In the genomic region with DNA sequence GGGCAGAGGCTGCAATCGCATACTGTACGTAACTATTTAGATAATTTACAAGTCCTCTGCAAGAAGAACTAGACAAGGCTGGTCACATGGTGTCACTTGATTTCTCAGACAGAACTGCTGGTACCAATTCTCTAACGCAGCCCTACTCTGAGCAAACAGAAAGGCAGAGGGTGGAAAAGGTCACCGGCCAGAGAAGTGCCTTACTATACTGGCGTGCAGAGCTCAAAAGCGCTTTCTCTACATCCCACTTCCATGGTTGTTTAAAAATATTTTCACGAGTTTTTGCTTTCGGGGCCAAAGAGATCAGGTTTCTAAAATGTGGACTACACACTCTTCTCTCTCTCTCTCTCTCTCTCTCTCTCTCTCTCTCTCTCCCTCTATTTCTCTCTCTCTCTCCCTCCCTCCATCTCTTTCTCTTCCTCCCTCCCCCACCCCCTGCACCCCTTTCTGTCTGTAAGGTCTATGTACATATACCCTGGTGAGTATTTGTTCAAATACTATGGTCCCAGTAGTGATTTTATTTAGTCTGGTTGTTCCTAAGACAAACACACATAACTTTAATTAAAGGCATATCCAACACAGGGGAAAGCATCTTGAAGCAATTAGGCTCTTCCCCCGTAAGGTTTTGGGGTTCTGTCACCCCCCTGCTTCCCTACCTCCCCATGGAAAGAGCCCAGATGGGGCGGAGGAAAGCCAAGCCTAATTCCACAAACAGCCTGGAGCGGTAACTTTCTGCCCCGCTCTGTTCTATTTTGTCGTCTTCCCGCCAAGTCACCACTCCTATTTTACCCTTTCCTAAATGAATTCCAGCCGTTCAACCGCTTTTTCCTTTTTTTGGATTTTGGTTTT, we compare ENCODE assay signal across 14 mouse cellular contexts.
DNase-seq lines count a peak whose midpoint lies in the region; ATAC-seq and TF ChIP-seq lines count a peak whose summit lies in the region.
"Had no signal": no experiment of that assay in that cellular context is flagged by ENCODE, and none has a peak within 500 bp of the region (broad histone marks: within the 10 kb centered on the region; RNA-seq: fewer than 3 reads in every experiment).

No protein-coding gene starts in this region.

- no peaks in the 10 kb centered on the region for H3K9me3 ChIP-seq in liver, embryonic 13.5 days (replicated peaks)
- H3K9me3 ChIP-seq in embryonic facial prominence, embryonic 14.5 days (ENCODE audit: control insufficient read depth, low read length), result no peaks in the 10 kb centered on the region
- H3K9me3 ChIP-seq in limb, embryonic 15.5 days, result no peaks in the 10 kb centered on the region

- H3K4me2 ChIP-seq in liver, embryonic 13.5 days, result no peak overlapping the region
- H3K4me2 ChIP-seq in embryonic facial prominence, embryonic 14.5 days (ENCODE audit: low read depth, low read length), result peak overlapping the region; percentile 27
- no peak overlapping the region; the same call in none of the 2 replicates for H3K4me2 ChIP-seq in limb, embryonic 15.5 days

- no peak overlapping the region for H3K4me3 ChIP-seq in liver, embryonic 13.5 days (replicated peaks)
- H3K4me3 ChIP-seq in embryonic facial prominence, embryonic 14.5 days (ENCODE audit: low read depth, low read length), result no peak overlapping the region
- no peak overlapping the region for H3K4me3 ChIP-seq in limb, embryonic 15.5 days
- H3K4me3 ChIP-seq in layer of hippocampus, adult 2 months, result no peak overlapping the region

- peak; percentile 32 for DNase-seq in embryo, embryonic 10 days (ENCODE audit: low spot score)
- no peak for DNase-seq in embryo, embryonic 9.5 days (ENCODE audit: extremely low spot score)
- DNase-seq in liver, embryonic 13.5 days, result no peak
- DNase-seq in liver, result no peak
- peak; percentile 95 for DNase-seq in embryonic facial prominence, embryonic 14.5 days (ENCODE audit: low spot score)
- no peak for DNase-seq in heart, adult 18-20 months
- DNase-seq in layer of hippocampus, adult 2 months (ENCODE audit: low spot score in 2 of 2), result no peak
- DNase-seq: cerebellum, adult 18-20 months; kidney, adult 18-20 months; midbrain, embryonic 14.5 days; right cerebral cortex, postnatal 4 days had no signal

- no peak for TF ChIP-seq CTCF in layer of hippocampus, adult 2 months (conservative IDR thresholded peaks at IDR 0.05)

- WGBS in liver, embryonic 13.5 days (ENCODE audit: insufficient replicate concordance), result 75% methylated on average over 16 of the region's 16 CpGs
- 27% methylated on average over 16 of the region's 16 CpGs for WGBS in embryonic facial prominence, embryonic 14.5 days
- 19% methylated on average over 16 of the region's 16 CpGs for WGBS in limb, embryonic 15.5 days

- no peak overlapping the region for H3K9ac ChIP-seq in liver, embryonic 13.5 days
- H3K9ac ChIP-seq in embryonic facial prominence, embryonic 14.5 days (ENCODE audit: low read depth, low read length), result peak overlapping the region; percentile 39; the same call in 1 of the 2 replicates
- H3K9ac ChIP-seq in limb, embryonic 15.5 days, result no peak overlapping the region

- H3K4me1 ChIP-seq in liver, embryonic 13.5 days (replicated peaks), result peaks cover 25% of the 10 kb centered on the region
- peaks cover 45% of the 10 kb centered on the region for H3K4me1 ChIP-seq in embryonic facial prominence, embryonic 14.5 days (ENCODE audit: control insufficient read depth, insufficient read depth, low read length)
- peaks cover 56% of the 10 kb centered on the region for H3K4me1 ChIP-seq in limb, embryonic 15.5 days

- H3K27me3 ChIP-seq in liver, embryonic 13.5 days, result no peaks in the 10 kb centered on the region
- no peaks in the 10 kb centered on the region for H3K27me3 ChIP-seq in embryonic facial prominence, embryonic 14.5 days (replicated peaks; ENCODE audit: control insufficient read depth, insufficient read depth, low read length)
- H3K27me3 ChIP-seq in limb, embryonic 15.5 days, result no peaks in the 10 kb centered on the region

- no peak overlapping the region for H3K27ac ChIP-seq in liver, embryonic 13.5 days
- peak overlapping the region; percentile 90 for H3K27ac ChIP-seq in embryonic facial prominence, embryonic 14.5 days (replicated peaks; ENCODE audit: low read depth, low read length)
- peak overlapping the region; percentile 86 for H3K27ac ChIP-seq in limb, embryonic 15.5 days
- no peak overlapping the region for H3K27ac ChIP-seq in layer of hippocampus, adult 2 months
- H3K27ac ChIP-seq: macrophage had no signal

- peaks cover 7% of the 10 kb centered on the region; the same call in 1 of the 2 replicates for H3K36me3 ChIP-seq in liver, embryonic 13.5 days
- H3K36me3 ChIP-seq in embryonic facial prominence, embryonic 14.5 days (ENCODE audit: control insufficient read depth, insufficient read depth, low read length), result peaks cover 17% of the 10 kb centered on the region
- peaks cover 11% of the 10 kb centered on the region; the same call in 1 of the 2 replicates for H3K36me3 ChIP-seq in limb, embryonic 15.5 days

- ATAC-seq in liver, embryonic 13.5 days (ENCODE audit: low read depth), result 0 out of 2 replicates have a peak, but pooled peaks have one; percentile 30
- ATAC-seq in embryonic facial prominence, embryonic 14.5 days (ENCODE audit: low read depth), result peak; percentile 85
- peak; percentile 77; the same call in 1 of the 2 replicates for ATAC-seq in limb, embryonic 15.5 days (ENCODE audit: insufficient number of reproducible peaks, low FRiP score, low TSS enrichment, low read depth)
- ATAC-seq: forebrain, embryonic 14.5 days had no signal

Comparison
In these comparisons a context has a peak if more than half of its experiments do, and no peak if none do; other contexts are left out.
1. DNase-seq: peak in embryo, embryonic 10 days (single experiment) and embryonic facial prominence, embryonic 14.5 days (single experiment); none in embryo, embryonic 9.5 days (single experiment), liver, embryonic 13.5 days (single experiment), liver (single experiment), heart, adult 18-20 months (0 of 2) and layer of hippocampus, adult 2 months (0 of 2).
2. ATAC-seq: peak in every context shown above with its lines; median percentile 85 in embryonic facial prominence, embryonic 14.5 days; 77 in limb, embryonic 15.5 days; 30 in liver, embryonic 13.5 days.
3. H3K27ac ChIP-seq: peak in embryonic facial prominence, embryonic 14.5 days (single experiment) and limb, embryonic 15.5 days (single experiment); none in liver, embryonic 13.5 days (single experiment) and layer of hippocampus, adult 2 months (single experiment).